Mouse (Mus musculus): ENCODE data around the gene Agtrap. TPM values are rescaled to one million over a fixed set of nuclear protein-coding genes. Genes with fewer than 3 reads are reported as not detected.
A peak's percentile ranks its signal among the peaks of the same experiment; 100 is the strongest.

Gene Agtrap
- polyA plus RNA-seq, 1 experiment from 2014 or later = 15.8 TPM

DNA sequence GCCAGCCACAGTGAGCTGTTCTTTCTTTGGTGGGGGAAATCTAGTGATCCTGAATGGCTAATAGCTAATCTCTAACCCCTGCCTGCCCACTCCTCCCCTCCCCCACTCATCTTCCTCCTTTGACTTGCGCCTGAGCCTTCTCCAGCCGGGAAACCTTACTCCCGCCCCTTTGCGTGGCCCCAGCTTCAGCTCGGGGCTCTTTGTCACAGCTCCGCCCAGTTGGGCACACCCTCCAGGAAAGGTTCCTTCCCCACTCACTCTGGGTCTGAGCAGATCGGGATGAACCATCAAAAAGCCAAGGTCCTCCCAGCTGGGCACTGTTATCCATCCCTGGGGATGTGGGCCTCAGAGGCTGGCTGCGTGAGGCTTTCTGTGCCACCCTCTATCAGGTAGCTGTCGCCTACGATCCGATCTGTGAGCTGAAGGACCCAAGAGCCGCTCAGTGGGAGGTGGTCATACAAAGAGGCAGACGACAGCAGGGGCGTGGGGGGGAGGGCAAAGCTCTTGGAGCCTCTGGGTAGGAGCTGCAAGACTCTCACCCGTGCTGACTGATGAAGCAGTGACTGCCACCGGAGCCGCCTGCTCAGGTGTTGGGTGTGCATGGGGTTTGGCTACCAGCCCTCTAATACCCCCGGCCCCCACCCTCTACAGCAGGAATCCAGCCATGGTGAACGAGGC, 46.8 kb downstream of the Agtrap start:
- Histone ChIP-seq H3K9ac (peak overlapping the region; percentile 57), H3K27ac (peak overlapping the region; percentile 83), H3K27me3 (no peaks in the 10 kb centered on the region), H3K36me3 (peaks cover 15% of the 10 kb centered on the region), H3K4me3 (peak overlapping the region; percentile 81), H3K9me3 (replicated peaks) (no peaks in the 10 kb centered on the region), H3K4me2 (peak overlapping the region; percentile 85), H3K4me1 (replicated peaks) (peaks cover 53% of the 10 kb centered on the region)
- under 1% methylated on average over 19 of the region's 19 CpGs for WGBS
- peak; percentile 27; the same call in 1 of the 2 replicates for ATAC-seq (replicated peaks; ENCODE audit: insufficient number of reproducible peaks, insufficient read depth, low FRiP score, low read depth)

DNA sequence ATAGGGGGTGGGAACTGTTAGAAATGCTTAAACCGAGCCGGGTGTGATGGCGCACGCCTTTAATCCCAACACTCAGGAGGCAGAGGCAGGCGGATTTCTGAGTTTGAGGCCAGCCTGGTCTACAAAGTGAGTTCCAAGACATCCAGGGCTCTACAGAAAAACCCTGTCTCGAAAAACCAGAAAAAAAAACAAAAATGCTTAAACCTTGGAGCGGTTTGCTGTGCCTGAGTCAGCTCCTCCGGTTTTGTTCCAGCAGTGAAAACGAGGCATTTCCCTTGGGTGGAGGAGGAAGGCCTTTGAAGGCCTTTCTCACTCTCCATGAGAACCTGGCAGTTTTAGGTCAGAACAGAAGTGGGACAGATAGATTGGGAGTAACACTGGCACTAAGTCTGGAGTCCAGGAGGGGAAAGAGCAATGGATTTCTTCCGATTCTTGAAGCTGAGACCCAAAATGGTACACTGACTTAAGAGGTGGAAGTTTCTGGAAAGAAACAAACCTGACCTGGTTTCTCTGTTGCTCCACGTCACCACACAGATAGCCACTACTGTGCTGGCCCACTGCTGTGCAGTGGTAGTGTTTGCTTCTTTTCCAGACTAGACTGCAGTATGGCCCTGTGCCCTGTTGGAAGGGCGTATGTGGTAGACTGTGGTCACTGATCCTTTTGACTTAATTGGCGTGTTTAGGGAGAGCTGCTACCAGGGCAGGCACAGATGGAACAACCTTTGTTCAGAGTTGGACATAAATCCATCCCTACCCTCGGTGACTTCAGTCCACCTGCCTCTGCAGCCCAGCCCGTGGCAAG, 47.6 kb downstream of the Agtrap start:
- Histone ChIP-seq H3K9ac (peak overlapping the region; percentile 57), H3K4me1 (replicated peaks) (peaks cover 52% of the 10 kb centered on the region)
- no peak for ATAC-seq (replicated peaks; ENCODE audit: insufficient number of reproducible peaks, insufficient read depth, low FRiP score, low read depth)

DNA sequence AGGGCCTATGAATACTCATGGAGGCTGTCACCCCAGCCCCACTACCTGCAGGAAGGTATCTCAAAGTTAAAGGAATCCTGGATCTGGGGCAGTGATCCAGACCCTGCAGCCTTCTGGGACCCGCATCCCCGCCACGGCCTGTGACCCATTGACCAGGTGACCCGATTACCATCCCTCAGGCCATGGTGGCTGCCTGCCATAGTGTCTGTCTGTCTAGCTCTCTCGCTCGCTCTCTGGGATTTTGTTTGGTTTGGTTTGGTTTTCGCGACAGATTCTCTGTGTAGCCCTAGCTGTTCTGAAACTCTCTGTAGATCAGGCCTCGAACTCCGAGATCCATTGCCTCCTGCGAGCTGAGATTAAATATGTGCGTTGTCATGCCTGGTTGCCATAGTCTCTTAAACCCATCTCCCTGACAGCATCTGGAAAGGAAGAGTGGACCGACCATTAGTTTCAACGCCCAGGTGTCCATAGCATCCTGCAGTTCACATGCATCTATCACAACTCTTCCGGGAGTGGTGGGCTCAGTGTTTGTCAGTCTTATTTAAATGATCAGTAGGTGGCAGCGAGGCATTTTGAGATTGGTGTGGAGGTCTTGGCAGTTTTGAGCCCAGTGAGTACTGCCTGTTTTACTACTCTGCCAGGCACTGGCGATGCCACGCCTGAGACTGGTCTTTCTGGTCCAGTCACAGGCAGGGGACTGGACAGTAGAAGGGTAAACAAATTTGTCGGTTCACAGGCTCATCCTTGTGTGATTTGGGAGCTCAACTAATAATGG, 48.4 kb downstream of the Agtrap start:
- H3K4me3 ChIP-seq = peak overlapping the region; percentile 81
- H3K9me3 ChIP-seq (replicated peaks) = no peaks in the 10 kb centered on the region
- peak overlapping the region; percentile 64 for H3K9ac ChIP-seq
- WGBS = 22% methylated on average over 19 of the region's 19 CpGs
- peak overlapping the region; percentile 85 for H3K4me2 ChIP-seq
- peaks cover 13% of the 10 kb centered on the region for H3K36me3 ChIP-seq
- H3K27ac ChIP-seq = peak overlapping the region; percentile 83
- no peak for ATAC-seq (replicated peaks; ENCODE audit: insufficient number of reproducible peaks, insufficient read depth, low FRiP score, low read depth)
- H3K4me1 ChIP-seq (replicated peaks) = peaks cover 52% of the 10 kb centered on the region
- H3K27me3 ChIP-seq = no peaks in the 10 kb centered on the region

More for the DNA sequence above, 47.6 kb downstream of the Agtrap start:
- Histone ChIP-seq H3K9me3 (replicated peaks) (no peaks in the 10 kb centered on the region), H3K4me3 (peak overlapping the region; percentile 81), H3K27me3 (no peaks in the 10 kb centered on the region), H3K4me2 (peak overlapping the region; percentile 85), H3K27ac (peak overlapping the region; percentile 83), H3K36me3 (peaks cover 15% of the 10 kb centered on the region)
- 64% methylated on average over 15 of the region's 15 CpGs for WGBS

DNA sequence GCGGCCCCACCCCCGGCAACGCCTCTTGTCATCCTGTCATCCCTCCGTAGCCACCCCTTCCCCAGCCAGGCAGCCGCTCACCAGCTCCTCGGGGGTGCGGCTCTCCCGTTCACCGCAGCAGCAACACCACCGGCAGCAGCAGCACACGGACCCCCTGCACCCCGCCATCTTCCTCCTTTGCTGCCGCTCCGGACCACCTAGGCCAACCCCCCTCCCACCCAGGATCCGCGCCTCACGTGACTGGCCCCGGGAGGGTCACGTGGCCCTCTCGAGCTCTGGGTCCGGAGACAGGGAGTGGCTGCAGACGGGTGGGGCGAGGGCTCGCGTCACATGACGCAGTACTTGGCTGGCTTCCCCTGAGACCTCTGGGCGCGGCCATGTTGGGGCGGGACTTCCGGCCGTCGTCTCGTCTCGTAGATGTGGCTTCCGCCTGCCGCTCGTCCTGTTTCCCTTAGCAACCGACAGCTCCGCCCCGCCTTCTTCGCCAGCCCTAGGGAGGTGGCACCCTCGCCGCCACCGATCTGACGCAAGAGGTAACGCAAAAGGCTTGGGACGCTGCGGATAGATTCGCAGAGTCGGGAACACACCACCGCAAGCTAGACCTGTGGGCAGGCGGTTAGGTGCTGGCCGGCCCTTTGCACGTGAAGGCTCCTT, 49.1 kb downstream of the Agtrap start, which contains the start of the genes Clcn6 and Mthfr:
TSS of gene Clcn6 (minus strand) at position 222 of the 654 bp plus-strand sequence.
TSS of gene Mthfr (plus strand) at position 478 of the 654 bp plus-strand sequence.
- WGBS = under 1% methylated on average over 54 of the region's 54 CpGs
- Histone ChIP-seq H3K4me3 (peak within 1 kb of the TSS; percentile 81), H3K4me2 (peak within 1 kb of the TSS; percentile 85), H3K4me1 (replicated peaks) (peaks cover 49% of the 10 kb centered on the region), H3K9me3 (replicated peaks) (no peaks in the 10 kb centered on the region), H3K9ac (peak within 1 kb of the TSS; percentile 69), H3K27me3 (no peaks in the 10 kb centered on the region), H3K27ac (peak within 1 kb of the TSS; percentile 87), H3K36me3 (peaks cover 6% of the 10 kb centered on the region; the same call in 1 of the 2 replicates)
- peak; percentile 92 for ATAC-seq (replicated peaks; ENCODE audit: insufficient number of reproducible peaks, insufficient read depth, low FRiP score, low read depth)

DNA sequence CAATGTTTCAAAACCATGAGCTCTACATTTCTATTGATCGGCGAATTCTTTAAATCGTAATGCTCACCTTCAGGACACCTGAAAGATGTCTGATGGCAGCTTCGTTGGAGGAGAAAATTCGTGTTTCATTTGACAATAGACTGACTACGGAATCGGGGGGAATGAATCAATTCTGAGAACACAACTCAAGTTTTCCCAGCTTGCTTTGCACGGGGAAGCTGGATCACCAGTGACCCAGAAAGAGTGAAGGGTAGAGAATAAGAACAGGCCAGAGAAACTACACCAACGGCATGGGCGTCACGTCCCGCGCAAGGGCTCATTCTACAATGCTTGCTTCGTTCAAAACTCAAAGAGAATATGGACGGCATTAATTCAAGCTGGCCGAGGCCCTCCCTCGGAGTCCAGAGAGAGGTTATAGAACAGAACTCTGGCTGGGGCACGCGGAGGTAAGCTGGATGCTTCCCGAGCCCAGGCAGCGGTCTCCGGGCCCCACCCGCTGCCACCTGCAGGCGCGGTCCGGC, 49.7 kb downstream of the Agtrap start:
- Histone ChIP-seq H3K27ac (peak overlapping the region; percentile 87), H3K4me3 (peak overlapping the region; percentile 81), H3K9me3 (replicated peaks) (no peaks in the 10 kb centered on the region), H3K27me3 (no peaks in the 10 kb centered on the region), H3K9ac (peak overlapping the region; percentile 69), H3K36me3 (peaks cover 6% of the 10 kb centered on the region; the same call in 1 of the 2 replicates), H3K4me1 (replicated peaks) (peaks cover 46% of the 10 kb centered on the region), H3K4me2 (peak overlapping the region; percentile 76)
- WGBS = 6% methylated on average over 26 of the region's 26 CpGs
- ATAC-seq (replicated peaks; ENCODE audit: insufficient number of reproducible peaks, insufficient read depth, low FRiP score, low read depth) = no peak

DNA sequence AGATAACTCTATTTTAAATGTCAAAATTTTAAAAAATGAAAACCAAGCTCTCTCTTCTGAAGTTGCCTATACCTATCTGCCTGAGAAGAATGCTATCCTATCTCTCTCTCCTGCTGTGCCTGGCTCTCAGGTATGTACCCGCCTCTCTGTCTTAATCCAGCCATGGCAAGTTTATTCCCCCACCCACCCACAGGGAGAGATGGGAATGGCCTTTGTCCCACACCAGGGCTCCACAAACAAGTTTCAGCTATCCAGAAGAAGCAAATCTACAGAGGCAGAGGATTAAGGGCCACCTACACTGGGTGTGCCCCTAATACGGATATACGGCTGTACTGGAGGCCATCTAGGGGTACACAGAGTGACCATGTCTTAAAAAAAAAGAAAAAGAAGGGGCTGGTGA, 52.4 kb downstream of the Agtrap start:
- Histone ChIP-seq H3K27me3 (no peaks in the 10 kb centered on the region), H3K27ac (no peak overlapping the region), H3K9me3 (replicated peaks) (no peaks in the 10 kb centered on the region), H3K36me3 (peaks cover 10% of the 10 kb centered on the region; the same call in 1 of the 2 replicates), H3K4me2 (no peak overlapping the region), H3K9ac (no peak overlapping the region), H3K4me3 (no peak overlapping the region), H3K4me1 (replicated peaks) (peaks cover 24% of the 10 kb centered on the region)
- ATAC-seq (replicated peaks; ENCODE audit: insufficient number of reproducible peaks, insufficient read depth, low FRiP score, low read depth) = no peak
- 90% methylated on average over 3 of the region's 3 CpGs for WGBS

DNA sequence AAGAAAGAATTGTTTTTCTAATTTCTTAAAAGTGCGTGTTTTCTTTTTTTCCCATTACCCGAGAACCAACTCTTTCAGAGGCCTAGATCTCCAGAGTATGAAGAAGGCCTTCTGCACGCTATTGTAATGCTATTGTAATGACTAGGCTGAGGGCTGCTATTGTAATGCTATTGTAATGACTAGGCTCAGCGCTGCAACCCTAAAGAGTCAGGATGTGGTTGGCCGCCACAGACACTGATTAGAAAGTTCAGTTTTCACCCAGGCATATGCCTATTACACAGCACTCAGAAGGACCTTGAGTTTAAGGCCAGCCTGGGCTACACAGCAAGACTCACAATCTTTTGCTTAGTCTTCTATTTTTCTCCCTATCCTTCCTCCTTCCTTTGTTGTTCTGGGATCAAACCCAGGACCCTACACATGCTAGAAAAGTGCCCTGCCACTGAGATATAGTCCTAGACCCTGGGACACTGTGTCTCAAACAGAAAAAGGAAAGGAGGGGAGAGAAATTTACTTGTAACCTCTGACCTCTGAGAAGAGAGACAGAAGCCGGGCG, 53.9 kb downstream of the Agtrap start:
- Histone ChIP-seq H3K4me1 (replicated peaks) (peaks cover 10% of the 10 kb centered on the region), H3K27me3 (no peaks in the 10 kb centered on the region), H3K36me3 (peaks cover 16% of the 10 kb centered on the region), H3K9me3 (replicated peaks) (no peaks in the 10 kb centered on the region), H3K4me3 (no peak overlapping the region), H3K27ac (no peak overlapping the region), H3K9ac (no peak overlapping the region), H3K4me2 (no peak overlapping the region)
- 83% methylated on average over 7 of the region's 7 CpGs for WGBS
- ATAC-seq (replicated peaks; ENCODE audit: insufficient number of reproducible peaks, insufficient read depth, low FRiP score, low read depth) = no peak

DNA sequence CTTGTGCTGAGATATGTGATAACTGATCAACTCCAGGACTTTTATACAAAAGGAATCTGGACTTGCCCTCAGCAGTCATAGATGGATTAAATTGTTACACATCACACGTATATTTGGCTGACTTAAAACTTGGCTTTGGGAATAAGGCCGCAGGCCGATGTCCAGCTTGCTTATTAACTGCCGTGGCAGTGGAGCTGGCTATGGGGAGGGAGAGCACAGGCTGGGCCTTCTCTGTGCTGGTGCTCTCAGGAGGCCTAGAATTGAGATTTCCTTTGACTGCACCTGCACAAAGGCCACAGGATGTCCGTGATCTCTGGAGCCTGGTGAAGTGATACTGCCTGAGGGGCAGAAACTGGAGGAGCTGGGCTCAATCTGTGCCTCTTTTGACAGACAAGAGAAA, 57.3 kb downstream of the Agtrap start:
- WGBS = 86% methylated on average over 5 of the region's 5 CpGs
- peaks cover 40% of the 10 kb centered on the region for H3K36me3 ChIP-seq
- no peak overlapping the region for H3K27ac ChIP-seq
- no peak for ATAC-seq (replicated peaks; ENCODE audit: insufficient number of reproducible peaks, insufficient read depth, low FRiP score, low read depth)
- H3K4me3 ChIP-seq = no peak overlapping the region
- H3K9ac ChIP-seq = no peak overlapping the region
- H3K4me2 ChIP-seq = no peak overlapping the region
- H3K9me3 ChIP-seq (replicated peaks) = no peaks in the 10 kb centered on the region
- H3K4me1 ChIP-seq (replicated peaks) = no peaks in the 10 kb centered on the region
- H3K27me3 ChIP-seq = no peaks in the 10 kb centered on the region

DNA sequence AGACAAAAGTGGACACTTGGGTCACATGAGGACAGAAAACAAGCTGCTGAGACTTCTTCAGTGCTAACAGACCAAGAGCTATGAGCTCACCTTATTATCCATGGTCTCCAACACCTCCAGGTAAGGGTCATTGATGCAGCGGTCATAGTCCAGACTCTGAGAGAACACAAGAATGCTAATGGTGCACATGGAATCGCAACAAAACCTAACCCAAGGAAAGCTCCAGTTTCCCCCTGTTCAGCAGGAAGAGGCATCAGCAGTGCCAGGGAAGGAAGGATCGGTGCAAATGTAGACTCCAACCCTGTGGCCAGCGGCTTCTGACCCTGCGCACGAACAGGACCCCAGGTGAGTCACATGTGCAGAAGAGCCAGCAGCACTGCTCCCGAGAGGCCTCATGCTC, 58.5 kb downstream of the Agtrap start:
- no peak overlapping the region for H3K4me3 ChIP-seq
- H3K36me3 ChIP-seq = peaks cover 39% of the 10 kb centered on the region
- no peaks in the 10 kb centered on the region for H3K27me3 ChIP-seq
- H3K4me1 ChIP-seq (replicated peaks) = no peaks in the 10 kb centered on the region
- ATAC-seq (replicated peaks; ENCODE audit: insufficient number of reproducible peaks, insufficient read depth, low FRiP score, low read depth) = no peak
- no peak overlapping the region for H3K27ac ChIP-seq
- no peak overlapping the region for H3K4me2 ChIP-seq
- H3K9me3 ChIP-seq (replicated peaks) = no peaks in the 10 kb centered on the region
- 93% methylated on average over 7 of the region's 7 CpGs for WGBS
- no peak overlapping the region for H3K9ac ChIP-seq

All from heart, embryonic 15.5 days (tissue).